Mouse (Mus musculus): ENCODE data around the gene Nelfcd. TPM values are rescaled to one million over a fixed set of nuclear protein-coding genes. Genes with fewer than 3 reads are reported as not detected.

The Nelfcd gene
- total RNA-seq, 2 experiments from 2014 or later: 45.2 to 55.6 TPM

GRCm38 (mm10) chr2:174470333-174470732 is 54.7 kb downstream of the Nelfcd start:
- no peak for DNase-seq (ENCODE audit: low spot score in 2 of 2)
- no peak overlapping the region for H3K4me3 ChIP-seq
- no peak for TF ChIP-seq CTCF (conservative IDR thresholded peaks at IDR 0.05)
- H3K27ac ChIP-seq: no peak overlapping the region

DNA sequence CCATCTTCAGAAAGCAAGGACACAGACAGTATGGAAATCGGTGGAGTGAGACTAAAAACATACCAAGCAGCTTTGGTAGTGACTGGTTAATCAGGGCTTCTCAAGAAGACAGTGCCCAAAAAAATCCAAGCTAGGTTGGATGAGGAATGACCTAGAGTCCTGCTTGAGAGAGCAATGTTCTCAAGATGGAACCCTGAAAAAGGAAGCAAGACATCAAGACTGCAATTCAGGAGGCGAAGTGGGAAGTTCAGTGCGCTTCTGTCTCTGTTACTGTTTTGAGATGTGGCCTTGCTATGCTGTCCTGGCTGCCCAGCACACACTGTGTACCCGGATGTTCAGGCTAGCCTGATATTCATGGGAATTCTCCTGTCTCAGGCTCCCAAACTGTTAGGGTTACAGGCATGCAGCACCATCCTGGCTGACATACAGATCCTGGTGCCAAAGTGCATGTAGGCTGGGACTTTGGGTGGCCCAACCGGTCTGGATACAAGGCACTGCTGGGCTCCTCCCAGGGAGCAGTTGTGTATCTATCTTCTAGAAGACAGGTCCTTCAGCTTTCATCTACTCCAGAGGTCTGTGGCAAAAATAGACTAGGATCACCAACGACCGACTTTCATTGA is 55.3 kb downstream of the Nelfcd start:
- no peak overlapping the region for H3K4me3 ChIP-seq
- no peak overlapping the region for H3K27ac ChIP-seq
- TF ChIP-seq CTCF (conservative IDR thresholded peaks at IDR 0.05): no peak
- DNase-seq (ENCODE audit: low spot score in 2 of 2): no peak

- no peak for TF ChIP-seq CTCF (conservative IDR thresholded peaks at IDR 0.05)
- DNase-seq (ENCODE audit: low spot score in 2 of 2): no peak
- Histone ChIP-seq H3K27ac (peak overlapping the region; percentile 86), H3K4me3 (peak overlapping the region; percentile 68)
Observed at GRCm38 (mm10) chr2:174472407-174472806, 56.8 kb downstream of the Nelfcd start.

DNA sequence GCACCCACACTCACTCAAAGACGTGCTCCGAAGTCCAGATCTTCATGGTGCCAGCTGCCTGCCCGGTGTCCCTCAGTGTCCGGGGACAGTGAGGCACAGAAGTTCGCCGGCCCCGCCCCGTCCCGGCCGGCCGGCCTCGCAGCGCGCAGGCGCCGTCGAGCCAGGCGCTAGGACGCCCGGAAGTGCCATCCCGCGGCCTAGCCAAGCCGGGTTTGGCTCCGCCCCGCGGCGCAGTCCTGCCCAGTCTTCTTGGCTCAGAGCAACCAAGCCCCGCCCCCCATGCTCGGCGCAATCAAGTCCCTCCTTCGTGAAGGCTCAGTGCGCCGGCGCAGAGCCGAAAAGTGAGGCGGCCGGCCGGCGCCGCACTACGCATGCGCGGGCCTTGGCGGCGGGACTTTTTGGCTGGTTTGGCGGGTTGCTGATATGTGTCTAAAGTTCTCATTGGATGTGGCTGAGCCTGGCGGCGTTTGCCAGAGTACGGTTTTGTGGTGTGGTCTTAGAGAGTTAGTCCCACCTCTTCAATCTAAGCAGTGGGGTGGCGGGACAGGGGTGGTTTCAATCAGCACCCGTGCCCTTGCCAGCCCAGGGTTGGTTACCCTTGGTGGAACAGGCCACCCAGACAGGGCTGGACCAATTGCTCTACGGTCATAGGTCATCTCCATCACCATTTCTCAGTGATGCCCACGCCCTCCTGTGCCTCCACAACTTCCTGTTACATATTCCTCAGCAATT is 57.4 kb downstream of the Nelfcd start, which contains the start of gene Prelid3b:
TSS of gene Prelid3b (minus strand) at position 264 of the 732 bp plus-strand sequence.
- DNase-seq (ENCODE audit: low spot score in 2 of 2): peak; percentile 98 to 99
- peak within 1 kb of the TSS; percentile 68 for H3K4me3 ChIP-seq
- H3K27ac ChIP-seq: peak within 1 kb of the TSS; percentile 86
- peak; percentile 34 for TF ChIP-seq CTCF (conservative IDR thresholded peaks at IDR 0.05)

DNA sequence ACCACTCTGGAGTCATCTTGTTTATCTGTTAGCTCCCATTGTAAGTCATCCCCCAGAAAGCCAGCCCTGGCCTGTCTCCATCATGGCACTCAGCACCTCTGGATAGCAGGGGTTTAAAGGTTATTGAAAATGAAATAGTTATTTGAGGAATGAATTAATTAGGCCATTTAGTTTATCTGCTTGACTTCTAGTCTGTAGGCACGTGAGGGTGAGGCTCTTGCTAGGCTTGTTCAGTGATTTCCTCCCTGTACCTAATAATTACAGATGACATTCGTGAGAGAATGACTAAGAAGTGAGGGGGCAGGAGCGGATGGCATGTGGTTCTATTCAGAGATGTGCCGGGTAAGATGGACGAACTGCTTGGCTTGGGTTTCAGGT is 57.9 kb downstream of the Nelfcd start:
- DNase-seq (ENCODE audit: low spot score in 2 of 2): no peak
- no peak overlapping the region for H3K27ac ChIP-seq
- H3K4me3 ChIP-seq: peak overlapping the region; percentile 68
- TF ChIP-seq CTCF (conservative IDR thresholded peaks at IDR 0.05): no peak

Other genes starting within 250 kb of the Nelfcd start
- gene Gnas, start 131.5 kb upstream of the Nelfcd start, total RNA-seq (2021): 1,000 to 10,000 TPM; 1,674 to 1,781 TPM
- gene Gm20721, start 69.1 kb upstream of the Nelfcd start, total RNA-seq (2021): 1 to 10 TPM; 2.0 to 3.5 TPM
- 10 to 100 TPM; 28.1 to 32.5 TPM for gene Ctsz, start 23.2 kb downstream of the Nelfcd start, total RNA-seq (2021)
- not detected for gene Tubb1, start 34.9 kb downstream of the Nelfcd start, total RNA-seq (2021)
- 100 to 1,000 TPM; 271 to 305 TPM for gene Atp5e, start 48.3 kb downstream of the Nelfcd start, total RNA-seq (2021)
- gene Prelid3b, start 57.3 kb downstream of the Nelfcd start, total RNA-seq (2021): 10 to 100 TPM; 39.9 to 43.5 TPM
- 10 to 100 TPM; 23.0 to 23.1 TPM for gene Zfp831, start 227.7 kb downstream of the Nelfcd start, total RNA-seq (2021)